Mouse (Mus musculus): ENCODE measurements at regions not wholly inside any gene's neighbourhood (a gene's known extent, or its start where the extent isn't known, plus 50 kb on each side); places are given as distances from the start of the nearest gene placed in this dataset.

GRCm38 (mm10) chr3:39062415-39062814, 175.7 kb downstream of the Fat4 start:
- no peak for DNase-seq (ENCODE audit: low spot score in 2 of 2)

- no peak for DNase-seq (ENCODE audit: low spot score in 2 of 2)
Measured at GRCm38 (mm10) chr3:39065457-39065856, 178.7 kb downstream of the Fat4 start.

- no peak for DNase-seq (ENCODE audit: low spot score in 2 of 2)
Measured at GRCm38 (mm10) chr3:39069011-39069410, 182.3 kb downstream of the Fat4 start.

- DNase-seq (ENCODE audit: low spot score in 2 of 2): no peak
Measured at GRCm38 (mm10) chr3:39082678-39083270, 196.0 kb downstream of the Fat4 start.

- DNase-seq (ENCODE audit: low spot score in 2 of 2): no peak
Measured at GRCm38 (mm10) chr3:39088948-39089347, 202.2 kb downstream of the Fat4 start.

- DNase-seq (ENCODE audit: low spot score in 2 of 2): no peak
Measured at GRCm38 (mm10) chr3:39102324-39102723, 215.6 kb downstream of the Fat4 start.

GRCm38 (mm10) chr3:39109756-39110392, 223.1 kb downstream of the Fat4 start:
- no peak for DNase-seq (ENCODE audit: low spot score in 2 of 2)

GRCm38 (mm10) chr3:39114056-39114455, 227.3 kb downstream of the Fat4 start:
- DNase-seq (ENCODE audit: low spot score in 2 of 2): no peak

- no peak for DNase-seq (ENCODE audit: low spot score in 2 of 2)
Measured at GRCm38 (mm10) chr3:39114826-39115225, 228.1 kb downstream of the Fat4 start.

- no peak for DNase-seq (ENCODE audit: low spot score in 2 of 2)
Measured at GRCm38 (mm10) chr3:39115441-39115840, 228.7 kb downstream of the Fat4 start.

GRCm38 (mm10) chr3:39122250-39122649, 235.5 kb downstream of the Fat4 start:
- no peak for DNase-seq (ENCODE audit: low spot score in 2 of 2)

GRCm38 (mm10) chr3:39130532-39130931, 243.8 kb downstream of the Fat4 start:
- DNase-seq (ENCODE audit: low spot score in 2 of 2): no peak

GRCm38 (mm10) chr3:39165006-39165667, 278.4 kb downstream of the Fat4 start:
- no peak for DNase-seq (ENCODE audit: low spot score in 2 of 2)

GRCm38 (mm10) chr3:39182646-39183045, 295.9 kb downstream of the Fat4 start:
- no peak for DNase-seq (ENCODE audit: low spot score in 2 of 2)

- DNase-seq (ENCODE audit: low spot score in 2 of 2): no peak
Measured at GRCm38 (mm10) chr3:39195102-39195501, 308.4 kb downstream of the Fat4 start.

- DNase-seq (ENCODE audit: low spot score in 2 of 2): no peak
Measured at GRCm38 (mm10) chr3:39202662-39203061, 315.9 kb downstream of the Fat4 start.

- no peak for DNase-seq (ENCODE audit: low spot score in 2 of 2)
Measured at GRCm38 (mm10) chr3:39208651-39209050, 321.9 kb downstream of the Fat4 start.

GRCm38 (mm10) chr3:39209382-39210165, 322.8 kb downstream of the Fat4 start:
- no peak for DNase-seq (ENCODE audit: low spot score in 2 of 2)

- DNase-seq (ENCODE audit: low spot score in 2 of 2): no peak
Measured at GRCm38 (mm10) chr3:39211670-39212069, 324.9 kb downstream of the Fat4 start.

GRCm38 (mm10) chr3:39220011-39220706, 333.4 kb downstream of the Fat4 start:
- DNase-seq (ENCODE audit: low spot score in 2 of 2): no peak

- no peak for DNase-seq (ENCODE audit: low spot score in 2 of 2)
Measured at GRCm38 (mm10) chr3:39220707-39221034, 333.9 kb downstream of the Fat4 start.

GRCm38 (mm10) chr3:39222059-39222458, 335.3 kb downstream of the Fat4 start:
- DNase-seq (ENCODE audit: low spot score in 2 of 2): no peak

Measured in spleen, postnatal 10 days (tissue).